Mouse (Mus musculus) forebrain, embryonic 11.5 days (tissue): ENCODE results near the gene Psmb6. TPM values are rescaled to one million over a fixed set of nuclear protein-coding genes. Genes with fewer than 3 reads are reported as not detected.
A peak's percentile ranks its signal among the peaks of the same experiment; 100 is the strongest.

Experiments
- ATAC-seq: fragments of 200-750 bp; cut with Nextera tagmentation; replicated peaks from 2 replicates; pipeline ENCODE4 v1.8.0; 2017; ENCODE audit warnings: moderate TSS enrichment; ENCODE audit not compliant: low FRiP score
- DNase-seq: peaks from one replicate; pipeline ENCODE4 v3.0.0-alpha.2; 2017; ENCODE audit warnings: low spot score
- H3K27ac ChIP-seq: fragments of 300-500 bp; sonication (generic); 2 replicates; pipeline ENCODE4 v1.5.1; 2014; ENCODE audit warnings: low read depth, low read length
- H3K27me3 ChIP-seq: fragments of 300-500 bp; sonication (generic); 2 replicates; pipeline ENCODE4 v1.6.1; 2014; ENCODE audit warnings: mild to moderate bottlenecking, low read length, mixed read lengths; ENCODE audit not compliant: control insufficient read depth, insufficient read depth
- H3K36me3 ChIP-seq: fragments of 300-500 bp; sonication (generic); 2 replicates; pipeline ENCODE4 v1.6.1; 2014; ENCODE audit warnings: mild to moderate bottlenecking, low read length, moderate library complexity, mixed read lengths; ENCODE audit not compliant: control insufficient read depth, insufficient read depth
- H3K4me1 ChIP-seq: fragments of 300-500 bp; sonication (generic); replicated peaks from 2 replicates; pipeline ENCODE4 v1.6.1; 2014; ENCODE audit warnings: low read length, mixed read lengths; ENCODE audit not compliant: control insufficient read depth, insufficient read depth
- H3K4me2 ChIP-seq: fragments of 300-500 bp; sonication (generic); 2 replicates; pipeline ENCODE4 v1.6.1; 2014; ENCODE audit warnings: low read depth, mild to moderate bottlenecking, low read length, moderate library complexity, mixed read lengths; ENCODE audit not compliant: severe bottlenecking
- H3K4me3 ChIP-seq: fragments of 300-500 bp; sonication (generic); 2 replicates; pipeline ENCODE4 v1.5.1; 2014; ENCODE audit warnings: low read depth, low read length
- H3K9ac ChIP-seq: fragments of 300-500 bp; sonication (generic); 2 replicates; pipeline ENCODE4 v1.6.1; 2014; ENCODE audit warnings: low read length
- H3K9me3 ChIP-seq: fragments of 300-500 bp; sonication (generic); 2 replicates; pipeline ENCODE4 v1.6.1; 2016; ENCODE audit warnings: low read length, mixed read lengths; ENCODE audit not compliant: control insufficient read depth
- whole genome bisulfite sequencing: fragments of 180-500 bp; shearing (Covaris S2); extraction: QIAGEN DNeasy Blood & Tissue Kit; methylation state at CpG from one replicate; pipeline ENCODE4 v1.1.7; 2014; 5-methylcytosine and 5-hydroxymethylcytosine counted together
- polyA plus RNA-seq: library from polyadenylated mRNA; unstranded; fragments of >200 nt; fragmentation: Nextera tagmentation; extraction: Ambion mirVana; gene quantifications from 2 replicates; pipeline ENCODE4 v1.2.1, GENCODE M21; 2014

Gene Psmb6
- polyA plus RNA-seq, 1 experiment from 2014 or later = 812 TPM

DNA sequence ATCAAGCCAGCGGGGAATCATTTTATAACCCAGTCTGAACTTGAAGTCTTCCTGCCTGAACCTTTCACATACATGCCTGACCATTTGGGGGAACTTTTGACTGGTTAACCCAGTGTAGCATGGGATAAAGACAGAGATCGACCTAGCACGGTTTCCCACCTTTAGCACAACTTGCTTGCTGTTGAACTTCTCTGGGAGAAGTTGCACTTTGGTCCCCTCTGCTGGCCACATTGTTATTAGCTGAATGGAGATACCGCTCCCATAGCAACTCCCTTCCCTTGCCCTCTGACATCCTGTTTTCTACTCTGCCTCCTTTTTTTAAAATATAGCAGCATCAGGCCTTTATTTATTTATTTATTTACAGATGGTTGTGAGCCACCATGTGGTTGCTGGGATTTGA lies 18.8 kb upstream of the Psmb6 start:
- no peaks in the 10 kb centered on the region for H3K4me1 ChIP-seq
- no peaks in the 10 kb centered on the region for H3K36me3 ChIP-seq
- 29% methylated on average over 4 of the region's 4 CpGs for WGBS
- H3K9me3 ChIP-seq = no peaks in the 10 kb centered on the region
- no peaks in the 10 kb centered on the region for H3K27me3 ChIP-seq
- H3K27ac ChIP-seq = no peak overlapping the region
- ATAC-seq (no peak), DNase-seq (peak; percentile 63)
- no peak overlapping the region for H3K4me3 ChIP-seq
- no peak overlapping the region for H3K9ac ChIP-seq
- H3K4me2 ChIP-seq = no peak overlapping the region

DNA sequence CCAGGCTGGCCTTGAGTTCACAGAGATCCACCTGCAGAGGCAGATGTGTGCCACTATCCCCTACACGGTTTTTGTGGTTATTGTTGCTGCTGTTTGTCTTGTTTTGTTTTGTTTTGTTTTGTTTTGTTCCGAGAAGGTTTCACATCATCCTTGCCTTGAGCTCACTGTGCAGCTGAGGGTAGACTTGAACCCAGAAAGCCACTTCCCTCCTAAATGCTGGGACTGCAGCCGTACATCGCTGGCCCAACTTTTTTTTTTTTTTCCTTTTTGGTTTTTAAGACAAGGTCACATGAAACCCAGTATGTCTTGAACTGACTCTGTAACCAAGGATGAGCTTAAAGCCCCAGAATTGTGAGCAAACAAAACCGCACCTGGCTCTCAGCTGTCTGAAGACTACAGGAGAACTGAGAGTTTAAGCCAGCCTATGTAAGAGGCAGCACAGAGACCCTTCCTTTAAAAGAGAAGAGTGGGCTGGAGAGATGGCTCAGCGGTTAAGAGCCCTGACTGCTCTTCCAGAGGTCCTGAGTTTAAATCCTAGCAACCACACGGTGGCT lies 18.1 kb upstream of the Psmb6 start:
- no peaks in the 10 kb centered on the region for H3K27me3 ChIP-seq
- H3K9ac ChIP-seq = no peak overlapping the region
- no peak overlapping the region for H3K27ac ChIP-seq
- H3K4me3 ChIP-seq = no peak overlapping the region
- H3K36me3 ChIP-seq = no peaks in the 10 kb centered on the region
- 81% methylated on average over 7 of the region's 7 CpGs for WGBS
- DNase-seq (no peak), ATAC-seq (no peak)
- H3K9me3 ChIP-seq = no peaks in the 10 kb centered on the region
- no peak overlapping the region for H3K4me2 ChIP-seq
- no peaks in the 10 kb centered on the region for H3K4me1 ChIP-seq

DNA sequence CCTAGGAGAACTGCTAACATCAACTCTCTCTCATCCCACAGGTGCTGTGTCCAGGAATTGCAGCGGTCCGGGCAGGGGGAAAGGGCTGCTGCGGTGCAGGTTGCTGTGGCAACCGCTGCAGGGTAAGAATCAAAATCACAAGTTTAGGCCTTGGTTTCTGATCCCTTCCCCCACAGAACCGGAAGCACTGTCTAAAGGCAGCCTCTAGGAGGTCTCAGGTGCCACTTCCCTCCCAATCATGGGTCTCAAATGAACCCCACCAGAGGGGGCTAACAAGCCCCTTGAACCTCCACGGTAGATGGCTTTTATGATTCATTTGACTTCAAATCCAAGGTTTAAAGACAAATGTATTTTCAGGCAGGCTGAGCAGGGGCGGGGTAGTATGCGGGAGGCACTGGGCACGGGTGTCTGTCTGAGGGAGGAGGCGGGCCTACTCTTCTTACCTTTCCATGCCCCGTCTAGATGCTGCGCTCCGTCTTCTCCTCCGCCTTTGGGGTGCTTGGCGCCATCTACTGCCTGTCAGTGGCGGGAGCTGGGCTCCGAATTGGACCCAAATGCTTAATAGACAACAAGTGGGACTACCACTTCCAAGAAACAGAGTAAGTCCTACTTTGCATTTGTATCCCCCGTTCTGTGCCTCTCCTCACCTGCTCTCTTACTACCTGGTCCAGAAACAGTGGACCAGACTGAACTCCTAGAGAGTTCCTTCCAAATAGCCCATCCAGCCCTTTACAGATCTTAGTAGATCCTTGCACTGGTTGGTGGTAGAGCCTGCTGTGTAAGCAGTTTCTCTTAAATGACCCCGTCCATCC lies 15.2 kb upstream of the Psmb6 start:
- Histone ChIP-seq H3K9me3 (no peaks in the 10 kb centered on the region), H3K27ac (no peak overlapping the region), H3K4me3 (0 out of 2 replicates have a peak overlapping the region, but pooled peaks have one; percentile 9), H3K9ac (0 out of 2 replicates have a peak overlapping the region, but pooled peaks have one; percentile 12), H3K36me3 (no peaks in the 10 kb centered on the region), H3K4me2 (peak overlapping the region; percentile 31), H3K4me1 (no peaks in the 10 kb centered on the region), H3K27me3 (no peaks in the 10 kb centered on the region)
- 9% methylated on average over 19 of the region's 19 CpGs for WGBS
- DNase-seq (peak; percentile 74), ATAC-seq (no peak)

DNA sequence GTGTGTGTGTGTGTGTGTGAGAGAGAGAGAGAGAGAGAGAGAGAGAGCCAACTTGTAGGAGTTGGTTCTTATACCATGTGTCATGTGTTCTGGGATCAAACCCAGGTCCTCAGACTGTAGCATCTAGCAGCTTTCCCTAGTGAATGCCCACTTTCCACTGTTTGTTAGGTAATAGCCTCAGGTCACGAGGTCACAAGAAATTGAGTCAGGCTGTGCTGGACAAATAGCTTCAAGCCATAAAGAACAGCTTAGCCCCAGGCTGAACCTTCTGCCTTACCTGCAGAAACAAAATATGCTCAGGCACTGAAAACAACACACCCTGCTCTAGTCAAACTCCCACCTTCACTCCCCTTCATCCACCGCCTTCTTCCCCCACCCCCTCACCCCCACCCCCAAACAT lies 13.9 kb upstream of the Psmb6 start:
- no peaks in the 10 kb centered on the region for H3K4me1 ChIP-seq
- no peak overlapping the region for H3K9ac ChIP-seq
- H3K27me3 ChIP-seq = no peaks in the 10 kb centered on the region
- no peak overlapping the region for H3K4me2 ChIP-seq
- no peaks in the 10 kb centered on the region for H3K9me3 ChIP-seq
- H3K27ac ChIP-seq = no peak overlapping the region
- DNase-seq (no peak), ATAC-seq (no peak)
- WGBS = 90% methylated on average over 2 of the region's 2 CpGs
- no peaks in the 10 kb centered on the region for H3K36me3 ChIP-seq
- no peak overlapping the region for H3K4me3 ChIP-seq

DNA sequence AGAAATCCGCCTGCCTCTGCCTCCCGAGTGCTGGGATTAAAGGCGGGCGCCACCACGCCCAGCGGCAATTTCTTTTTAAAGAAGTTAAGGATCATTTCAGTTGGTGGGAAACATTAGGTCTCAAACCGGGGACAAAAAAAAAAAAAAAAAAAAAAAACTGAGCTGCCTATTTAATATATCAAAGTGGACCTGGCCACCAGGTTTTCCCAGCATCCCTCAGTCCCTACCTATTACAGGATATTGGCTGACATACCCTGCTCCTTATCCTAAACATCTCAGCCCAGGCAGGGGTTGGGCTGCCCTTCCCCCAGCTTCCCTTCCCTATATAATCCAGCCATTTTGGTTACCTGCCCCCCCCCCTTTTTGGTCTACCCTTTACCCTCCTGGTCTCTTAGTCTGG lies 13.3 kb upstream of the Psmb6 start:
- no peak overlapping the region for H3K27ac ChIP-seq
- H3K9ac ChIP-seq = no peak overlapping the region
- 88% methylated on average over 7 of the region's 7 CpGs for WGBS
- H3K9me3 ChIP-seq = no peaks in the 10 kb centered on the region
- DNase-seq (no peak), ATAC-seq (no peak)
- no peaks in the 10 kb centered on the region for H3K4me1 ChIP-seq
- no peaks in the 10 kb centered on the region for H3K36me3 ChIP-seq
- no peak overlapping the region for H3K4me2 ChIP-seq
- no peak overlapping the region for H3K4me3 ChIP-seq
- no peaks in the 10 kb centered on the region for H3K27me3 ChIP-seq

DNA sequence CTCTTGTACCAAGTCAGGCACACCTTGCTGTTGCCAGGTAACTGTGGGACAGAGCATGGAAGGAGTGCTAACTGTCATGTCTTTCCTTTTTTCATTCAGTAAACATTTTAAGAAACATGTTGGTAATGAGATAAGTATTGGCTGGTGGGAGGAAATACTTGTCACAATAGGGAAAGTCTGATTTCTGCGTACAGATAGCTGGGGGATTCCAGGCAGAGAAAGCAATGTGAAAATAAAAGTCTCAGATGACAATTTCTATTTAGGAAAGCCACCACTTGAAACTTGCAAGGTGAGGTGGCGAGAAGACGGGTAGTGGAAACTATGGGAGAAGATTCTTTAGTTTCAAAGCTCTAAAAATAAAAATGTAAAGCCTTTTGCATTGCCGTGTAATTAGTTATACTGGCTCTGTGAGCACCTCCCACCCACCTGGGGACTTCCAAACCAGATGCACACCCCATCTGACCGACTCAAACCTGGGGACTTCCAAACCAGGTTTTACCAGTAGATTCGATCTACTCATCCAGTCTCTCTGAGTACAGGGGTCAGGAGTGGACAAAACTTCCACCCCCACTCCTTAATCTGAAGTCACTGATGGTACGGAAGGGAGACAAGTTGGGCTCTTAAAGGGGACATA lies 12.3 kb upstream of the Psmb6 start:
- H3K27ac ChIP-seq = no peak overlapping the region
- H3K9ac ChIP-seq = no peak overlapping the region
- H3K36me3 ChIP-seq = no peaks in the 10 kb centered on the region
- H3K4me1 ChIP-seq = no peaks in the 10 kb centered on the region
- 83% methylated on average over 7 of the region's 7 CpGs for WGBS
- H3K4me2 ChIP-seq = no peak overlapping the region
- DNase-seq (no peak), ATAC-seq (no peak)
- no peak overlapping the region for H3K4me3 ChIP-seq
- H3K27me3 ChIP-seq = no peaks in the 10 kb centered on the region
- H3K9me3 ChIP-seq = no peaks in the 10 kb centered on the region

DNA sequence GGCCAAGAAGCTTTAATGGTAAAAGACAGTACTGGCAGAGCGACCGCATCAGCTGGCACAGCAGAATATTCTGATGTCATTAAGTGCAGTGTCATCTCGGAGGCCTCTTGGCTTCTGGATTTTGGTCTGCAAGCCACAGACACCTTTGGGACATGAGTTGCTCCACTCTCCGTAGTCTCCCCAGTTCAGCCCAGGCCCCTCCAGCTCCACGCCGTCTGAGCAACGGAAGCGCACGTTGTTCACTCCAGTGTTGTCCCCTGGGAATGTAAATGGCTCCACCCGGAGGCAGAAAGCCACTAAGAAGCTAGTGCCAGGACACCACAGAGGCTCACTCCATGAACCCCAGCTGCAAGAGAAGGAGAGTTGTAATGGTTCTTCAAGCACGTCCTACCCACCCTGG lies 11.6 kb upstream of the Psmb6 start:
- no peaks in the 10 kb centered on the region for H3K27me3 ChIP-seq
- WGBS = 60% methylated on average over 11 of the region's 11 CpGs
- H3K9ac ChIP-seq = no peak overlapping the region
- DNase-seq (no peak), ATAC-seq (no peak)
- H3K9me3 ChIP-seq = no peaks in the 10 kb centered on the region
- H3K4me2 ChIP-seq = no peak overlapping the region
- H3K4me3 ChIP-seq = no peak overlapping the region
- H3K4me1 ChIP-seq = no peaks in the 10 kb centered on the region
- H3K27ac ChIP-seq = no peak overlapping the region
- H3K36me3 ChIP-seq = no peaks in the 10 kb centered on the region

DNA sequence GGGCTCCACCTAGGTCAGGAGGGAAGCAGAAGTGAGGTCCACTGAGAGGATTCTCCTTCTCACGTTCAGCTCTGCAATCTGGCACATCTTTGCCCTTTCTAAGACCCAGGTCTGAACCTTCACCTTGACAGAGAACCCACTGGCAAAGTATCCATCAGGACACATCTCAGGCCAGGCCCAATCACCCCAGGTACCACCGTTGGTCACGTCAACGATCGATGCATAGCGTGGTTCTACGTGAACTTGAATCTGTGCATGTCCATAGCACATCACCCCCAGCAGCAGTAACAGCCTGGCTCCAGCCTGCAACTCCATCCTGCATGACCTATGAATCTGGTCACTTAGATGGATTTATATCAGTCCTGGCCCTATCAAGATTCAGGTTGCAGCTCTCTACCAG lies 10.9 kb upstream of the Psmb6 start, which contains the start of gene Vmo1:
Gene Vmo1, minus strand, starts transcription at position 329 of the 400 bp plus-strand sequence.
- no peaks in the 10 kb centered on the region for H3K9me3 ChIP-seq
- H3K4me2 ChIP-seq = no peak within 1 kb of the TSS
- H3K27me3 ChIP-seq = no peaks in the 10 kb centered on the region
- H3K36me3 ChIP-seq = no peaks in the 10 kb centered on the region
- H3K9ac ChIP-seq = no peak within 1 kb of the TSS
- 93% methylated on average over 7 of the region's 7 CpGs for WGBS
- DNase-seq = no peak
- H3K27ac ChIP-seq = no peak within 1 kb of the TSS
- H3K4me1 ChIP-seq = no peaks in the 10 kb centered on the region
- H3K4me3 ChIP-seq = no peak within 1 kb of the TSS
- no peak for ATAC-seq
